Mouse (Mus musculus): ENCODE measurements at regions not wholly inside any gene's neighbourhood (a gene's known extent, or its start where the extent isn't known, plus 50 kb on each side); places are given as distances from the start of the nearest gene placed in this dataset.
"Not testable (repeated sequence)": the region's sequence is repeated elsewhere in the genome, so short reads cannot be mapped to it uniquely, and the experiment has no call there.

GRCm38 (mm10) chr11:114484668-114484953 is 183.7 kb upstream of the Rpl38 start:
- Histone ChIP-seq H3K4me3 (ENCODE audit: insufficient read depth, low read depth, low read length) (no peak overlapping the region), H3K27ac (ENCODE audit: insufficient read depth, low read depth, low read length) (no peak overlapping the region), H3K4me1 (ENCODE audit: control insufficient read depth, insufficient read depth, low read length) (peaks cover 47% of the 10 kb centered on the region)
- 68% methylated on average over 4 of the region's 4 CpGs for WGBS
- no peak for TF ChIP-seq CTCF (IDR thresholded peaks at IDR 0.05; ENCODE audit: insufficient read depth, low read depth, low read length)
- no peak for TF ChIP-seq POLR2A (IDR thresholded peaks at IDR 0.05; ENCODE audit: insufficient read depth, low read depth, low read length)

- WGBS: 60% methylated on average over 12 of the region's 12 CpGs
- Histone ChIP-seq H3K27ac (ENCODE audit: insufficient read depth, low read depth, low read length) (no peak overlapping the region), H3K4me3 (ENCODE audit: insufficient read depth, low read depth, low read length) (no peak overlapping the region), H3K4me1 (ENCODE audit: control insufficient read depth, insufficient read depth, low read length) (peaks cover 47% of the 10 kb centered on the region)
- TF ChIP-seq POLR2A (IDR thresholded peaks at IDR 0.05; ENCODE audit: insufficient read depth, low read depth, low read length): no peak
- TF ChIP-seq CTCF (IDR thresholded peaks at IDR 0.05; ENCODE audit: insufficient read depth, low read depth, low read length): no peak
These were observed 184.3 kb upstream of the Rpl38 start for GRCm38 (mm10) chr11:114483823-114484667.

- WGBS: 96% methylated on average over 7 of the region's 7 CpGs
- H3K27ac ChIP-seq (ENCODE audit: insufficient read depth, low read depth, low read length); H3K4me3 ChIP-seq (ENCODE audit: insufficient read depth, low read depth, low read length): not testable (repeated sequence)
- peaks cover 50% of the 10 kb centered on the region for H3K4me1 ChIP-seq (ENCODE audit: control insufficient read depth, insufficient read depth, low read length)
These were observed 185.0 kb upstream of the Rpl38 start for GRCm38 (mm10) chr11:114483350-114483749.

- 93% methylated on average over 10 of the region's 10 CpGs for WGBS
- TF ChIP-seq POLR2A (IDR thresholded peaks at IDR 0.05; ENCODE audit: insufficient read depth, low read depth, low read length) (no peak), CTCF (IDR thresholded peaks at IDR 0.05; ENCODE audit: insufficient read depth, low read depth, low read length) (no peak)
- H3K4me1 ChIP-seq (ENCODE audit: control insufficient read depth, insufficient read depth, low read length): peaks cover 45% of the 10 kb centered on the region
- no peak overlapping the region for H3K27ac ChIP-seq (ENCODE audit: insufficient read depth, low read depth, low read length)
- no peak overlapping the region for H3K4me3 ChIP-seq (ENCODE audit: insufficient read depth, low read depth, low read length)
These were observed 186.3 kb upstream of the Rpl38 start for GRCm38 (mm10) chr11:114482070-114482469.

- TF ChIP-seq POLR2A (IDR thresholded peaks at IDR 0.05; ENCODE audit: insufficient read depth, low read depth, low read length) (no peak), CTCF (IDR thresholded peaks at IDR 0.05; ENCODE audit: insufficient read depth, low read depth, low read length) (no peak)
- H3K27ac ChIP-seq (ENCODE audit: insufficient read depth, low read depth, low read length): no peak overlapping the region
- peaks cover 35% of the 10 kb centered on the region for H3K4me1 ChIP-seq (ENCODE audit: control insufficient read depth, insufficient read depth, low read length)
- H3K4me3 ChIP-seq (ENCODE audit: insufficient read depth, low read depth, low read length): no peak overlapping the region
- WGBS: 84% methylated on average over 7 of the region's 7 CpGs
These were observed 187.3 kb upstream of the Rpl38 start for GRCm38 (mm10) chr11:114481037-114481436.

- 36% methylated on average over 8 of the region's 8 CpGs for WGBS
- TF ChIP-seq POLR2A (IDR thresholded peaks at IDR 0.05; ENCODE audit: insufficient read depth, low read depth, low read length) (no peak), CTCF (IDR thresholded peaks at IDR 0.05; ENCODE audit: insufficient read depth, low read depth, low read length) (no peak)
- H3K27ac ChIP-seq (ENCODE audit: insufficient read depth, low read depth, low read length): 0 out of 2 replicates have a peak overlapping the region, but pooled peaks have one; percentile 31
- H3K4me3 ChIP-seq (ENCODE audit: insufficient read depth, low read depth, low read length): no peak overlapping the region
- peaks cover 30% of the 10 kb centered on the region for H3K4me1 ChIP-seq (ENCODE audit: control insufficient read depth, insufficient read depth, low read length)
These were observed 188.2 kb upstream of the Rpl38 start for GRCm38 (mm10) chr11:114480119-114480540.

- no peak overlapping the region for H3K27ac ChIP-seq (ENCODE audit: insufficient read depth, low read depth, low read length)
- TF ChIP-seq CTCF (IDR thresholded peaks at IDR 0.05; ENCODE audit: insufficient read depth, low read depth, low read length) (no peak), POLR2A (IDR thresholded peaks at IDR 0.05; ENCODE audit: insufficient read depth, low read depth, low read length) (no peak)
- H3K4me3 ChIP-seq (ENCODE audit: insufficient read depth, low read depth, low read length): no peak overlapping the region
- 11% methylated on average over 7 of the region's 7 CpGs for WGBS
- H3K4me1 ChIP-seq (ENCODE audit: control insufficient read depth, insufficient read depth, low read length): peaks cover 25% of the 10 kb centered on the region
These were observed 189.6 kb upstream of the Rpl38 start for GRCm38 (mm10) chr11:114478736-114479135.

- H3K4me1 ChIP-seq (ENCODE audit: control insufficient read depth, insufficient read depth, low read length): peaks cover 32% of the 10 kb centered on the region
- TF ChIP-seq CTCF (IDR thresholded peaks at IDR 0.05; ENCODE audit: insufficient read depth, low read depth, low read length) (no peak), POLR2A (IDR thresholded peaks at IDR 0.05; ENCODE audit: insufficient read depth, low read depth, low read length) (no peak)
- H3K4me3 ChIP-seq (ENCODE audit: insufficient read depth, low read depth, low read length): no peak overlapping the region
- WGBS: 83% methylated on average over 3 of the region's 3 CpGs
- no peak overlapping the region for H3K27ac ChIP-seq (ENCODE audit: insufficient read depth, low read depth, low read length)
These were observed 191.0 kb upstream of the Rpl38 start for GRCm38 (mm10) chr11:114477365-114477764.

- TF ChIP-seq CTCF (IDR thresholded peaks at IDR 0.05; ENCODE audit: insufficient read depth, low read depth, low read length): no peak
- no peak for TF ChIP-seq POLR2A (IDR thresholded peaks at IDR 0.05; ENCODE audit: insufficient read depth, low read depth, low read length)
- 24% methylated on average over 22 of the region's 22 CpGs for WGBS
- Histone ChIP-seq H3K27ac (ENCODE audit: insufficient read depth, low read depth, low read length) (no peak overlapping the region), H3K4me1 (ENCODE audit: control insufficient read depth, insufficient read depth, low read length) (peaks cover 30% of the 10 kb centered on the region), H3K4me3 (ENCODE audit: insufficient read depth, low read depth, low read length) (no peak overlapping the region)
These were observed 195.6 kb upstream of the Rpl38 start for GRCm38 (mm10) chr11:114472501-114473260.
